8 mouse cellular contexts compared by ENCODE assay signal in genomic region chr5:34186391-34186790, GRCm38 (mm10). TPM values are rescaled to one million over a fixed set of nuclear protein-coding genes. Genes with fewer than 3 reads are reported as not detected.
A peak's percentile ranks its signal among the peaks of the same experiment; 100 is the strongest.
DNase-seq lines count a peak whose midpoint lies in the region; ATAC-seq and TF ChIP-seq lines count a peak whose summit lies in the region.

No protein-coding gene starts in this region.

- H3K4me3 ChIP-seq in heart, embryonic 10.5 days = peak overlapping the region; percentile 86
- H3K4me3 ChIP-seq in ES-E14 (ENCODE audit: insufficient read depth in 1 of 2, low read depth in 1 of 2, low read length in 2 of 2, poor library complexity in 1 of 2, severe bottlenecking in 1 of 2) = peak overlapping the region; percentile 69 to 82
- H3K4me3 ChIP-seq in forebrain, embryonic 14.5 days (ENCODE audit: low read depth, low read length) = peak overlapping the region; percentile 91
- H3K4me3 ChIP-seq in limb, embryonic 12.5 days (replicated peaks) = peak overlapping the region; percentile 95
- peak overlapping the region; percentile 94 for H3K4me3 ChIP-seq in neural tube, embryonic 12.5 days

- ATAC-seq in forebrain, embryonic 14.5 days = no peak
- no peak for ATAC-seq in limb, embryonic 12.5 days (ENCODE audit: insufficient number of reproducible peaks, insufficient read depth, low FRiP score, low TSS enrichment, low read depth)
- ATAC-seq in neural tube, embryonic 12.5 days (ENCODE audit: low FRiP score, low read depth) = no peak
- ATAC-seq in erythroid progenitor cell, adult 5-6 weeks (replicated peaks; ENCODE audit: low FRiP score, poor library complexity, severe bottlenecking) = no peak

- DNase-seq in heart, embryonic 10.5 days (ENCODE audit: low spot score) = peak; percentile 76
- DNase-seq in heart, adult 9 months (ENCODE audit: low spot score in 2 of 2) = no peak
- no peak for DNase-seq in ES-E14 (ENCODE audit: low read depth, low spot score)
- no peak for DNase-seq in forebrain, embryonic 14.5 days (ENCODE audit: low spot score)
- DNase-seq in layer of hippocampus, adult 8-10 months (ENCODE audit: low spot score in 2 of 2) = no peak

- H3K9ac ChIP-seq in ES-E14 (ENCODE audit: insufficient read depth, low read depth, low read length, poor library complexity, severe bottlenecking) = 0 out of 2 replicates have a peak overlapping the region, but pooled peaks have one; percentile 6
- H3K9ac ChIP-seq in forebrain, embryonic 14.5 days (ENCODE audit: low read length) = peak overlapping the region; percentile 84
- peak overlapping the region; percentile 80 for H3K9ac ChIP-seq in limb, embryonic 12.5 days (replicated peaks)
- peak overlapping the region; percentile 82 for H3K9ac ChIP-seq in neural tube, embryonic 12.5 days

- H3K27ac ChIP-seq in heart, embryonic 10.5 days = peak overlapping the region; percentile 91
- H3K27ac ChIP-seq in ES-E14 (ENCODE audit: insufficient read depth, low read depth, low read length, poor library complexity, severe bottlenecking) = no peak overlapping the region
- H3K27ac ChIP-seq in forebrain, embryonic 14.5 days (ENCODE audit: low read depth, low read length) = no peak overlapping the region
- H3K27ac ChIP-seq in limb, embryonic 12.5 days = peak overlapping the region; percentile 94
- H3K27ac ChIP-seq in neural tube, embryonic 12.5 days = no peak overlapping the region

- H3K36me3 ChIP-seq in heart, embryonic 10.5 days = peaks cover 13% of the 10 kb centered on the region
- no peaks in the 10 kb centered on the region for H3K36me3 ChIP-seq in ES-E14 (ENCODE audit: control insufficient read depth, insufficient read depth, low read length, poor library complexity, severe bottlenecking)
- H3K36me3 ChIP-seq in forebrain, embryonic 14.5 days (ENCODE audit: control insufficient read depth, insufficient read depth, low read length) = peaks cover 16% of the 10 kb centered on the region; the same call in 1 of the 2 replicates
- peaks cover 33% of the 10 kb centered on the region for H3K36me3 ChIP-seq in limb, embryonic 12.5 days
- H3K36me3 ChIP-seq in neural tube, embryonic 12.5 days = peaks cover 14% of the 10 kb centered on the region

- peak overlapping the region; percentile 90 for H3K4me2 ChIP-seq in forebrain, embryonic 14.5 days (ENCODE audit: low read length)
- peak overlapping the region; percentile 94 for H3K4me2 ChIP-seq in limb, embryonic 12.5 days
- peak overlapping the region; percentile 87 for H3K4me2 ChIP-seq in neural tube, embryonic 12.5 days (replicated peaks)

- H3K9me3 ChIP-seq in heart, embryonic 10.5 days = no peaks in the 10 kb centered on the region
- no peaks in the 10 kb centered on the region for H3K9me3 ChIP-seq in ES-E14 (ENCODE audit: control insufficient read depth, insufficient read depth, low read depth, low read length)
- H3K9me3 ChIP-seq in forebrain, embryonic 14.5 days (replicated peaks; ENCODE audit: control insufficient read depth, low read length) = no peaks in the 10 kb centered on the region
- H3K9me3 ChIP-seq in limb, embryonic 12.5 days = no peaks in the 10 kb centered on the region
- no peaks in the 10 kb centered on the region for H3K9me3 ChIP-seq in neural tube, embryonic 12.5 days

- peaks cover 7% of the 10 kb centered on the region; the same call in 1 of the 2 replicates for H3K27me3 ChIP-seq in heart, embryonic 10.5 days (ENCODE audit: insufficient read depth, poor library complexity, severe bottlenecking)
- H3K27me3 ChIP-seq in forebrain, embryonic 14.5 days (replicated peaks; ENCODE audit: control insufficient read depth, insufficient read depth, low read length) = no peaks in the 10 kb centered on the region
- peaks cover 4% of the 10 kb centered on the region; the same call in 1 of the 2 replicates for H3K27me3 ChIP-seq in limb, embryonic 12.5 days
- H3K27me3 ChIP-seq in neural tube, embryonic 12.5 days (replicated peaks) = no peaks in the 10 kb centered on the region

- 67% methylated on average over 2 of the region's 2 CpGs for WGBS in heart, embryonic 10.5 days
- WGBS in forebrain, embryonic 14.5 days = 71% methylated on average over 2 of the region's 2 CpGs
- WGBS in limb, embryonic 12.5 days = 65% methylated on average over 2 of the region's 2 CpGs
- 74% methylated on average over 2 of the region's 2 CpGs for WGBS in neural tube, embryonic 12.5 days

- H3K4me1 ChIP-seq in heart, embryonic 10.5 days = peaks cover 72% of the 10 kb centered on the region
- H3K4me1 ChIP-seq in ES-E14 (ENCODE audit: control insufficient read depth in 2 of 2, insufficient read depth in 2 of 2, low read length in 2 of 2, poor library complexity in 1 of 2) = peaks cover 0 to 3% of the 10 kb centered on the region in 2 experiments; a peak in 1 of 4 replicates
- peaks cover 27% of the 10 kb centered on the region for H3K4me1 ChIP-seq in forebrain, embryonic 14.5 days (ENCODE audit: control insufficient read depth, insufficient read depth, low read length)
- H3K4me1 ChIP-seq in limb, embryonic 12.5 days (replicated peaks) = peaks cover 53% of the 10 kb centered on the region
- peaks cover 35% of the 10 kb centered on the region for H3K4me1 ChIP-seq in neural tube, embryonic 12.5 days

- in situ Hi-C loops in ES-E14 (cut with MboI; ENCODE audit: low sequenced_read_pairs in 2 of 2, unreplicated experiment in 2 of 2) = no loop called here

TF ChIP-seq in ES-E14, 5 proteins besides CTCF, POLR2A, EP300 and RAD21:
- TF ChIP-seq HCFC1 (IDR thresholded peaks at IDR 0.05; ENCODE audit: borderline replicate concordance, insufficient read depth, low read length) = no peak
- no peak for TF ChIP-seq ZC3H11A (IDR thresholded peaks at IDR 0.05; ENCODE audit: borderline replicate concordance, low read depth, low read length)
- TF ChIP-seq CHD2 (IDR thresholded peaks at IDR 0.05; ENCODE audit: low read depth, low read length) = no peak
- no peak for TF ChIP-seq ZNF384 (IDR thresholded peaks at IDR 0.05; ENCODE audit: low read depth, low read length)
- TF ChIP-seq MAFK (IDR thresholded peaks at IDR 0.05; ENCODE audit: insufficient read depth, low read depth, low read length) = no peak

RNA-seq across cellular contexts. Expression of gene Mxd4, which starts 1.1 kb away (rescaled TPM):
- 21.6 and 22.5 TPM in 2 replicates for polyA plus RNA-seq in heart, embryonic 10.5 days (2016; fragmentation: Nextera tagmentation; extraction: Ambion mirVana)
- 8.7 and 14.2 TPM in 2 replicates for total RNA-seq in ES-E14 (2012; rRNA removed)
- 25.7 and 29.9 TPM in 2 replicates for polyA plus RNA-seq in forebrain, embryonic 14.5 days (2014; fragmentation: Nextera tagmentation; extraction: Ambion mirVana)
- 29.3 and 35.9 TPM in 2 replicates for polyA plus RNA-seq in limb, embryonic 12.5 days (2016; fragmentation: Nextera tagmentation; extraction: Ambion mirVana)
- polyA plus RNA-seq in neural tube, embryonic 12.5 days (2016; fragmentation: Nextera tagmentation; extraction: Ambion mirVana) = 29.2 and 35.6 TPM in 2 replicates
- total RNA-seq in erythroid progenitor cell, adult 5-6 weeks (2015; ENCODE audit: low replicate concordance) = 4.7 and 7.1 TPM in 2 replicates
- total RNA-seq in erythroid progenitor cell, adult 5-6 weeks (2017; ENCODE audit: low replicate concordance) = 3.6 and 13.6 TPM in 2 replicates
- 10 to 100 TPM; 72.5 to 84.4 (median 76.7) TPM for total RNA-seq in layer of hippocampus, adult 8-10 months (2022)

RNA-seq across cellular contexts. Expression of gene Haus3, which starts 17.1 kb away (rescaled TPM):
- polyA plus RNA-seq in heart, embryonic 10.5 days (2016; fragmentation: Nextera tagmentation; extraction: Ambion mirVana) = 32.8 and 43.0 TPM in 2 replicates
- total RNA-seq in ES-E14 (2012; rRNA removed) = 17.6 and 26.8 TPM in 2 replicates
- polyA plus RNA-seq in forebrain, embryonic 14.5 days (2014; fragmentation: Nextera tagmentation; extraction: Ambion mirVana) = 19.2 and 23.1 TPM in 2 replicates
- polyA plus RNA-seq in limb, embryonic 12.5 days (2016; fragmentation: Nextera tagmentation; extraction: Ambion mirVana) = 52.2 and 52.5 TPM in 2 replicates
- 28.7 and 31.6 TPM in 2 replicates for polyA plus RNA-seq in neural tube, embryonic 12.5 days (2016; fragmentation: Nextera tagmentation; extraction: Ambion mirVana)
- 61.6 and 90.5 TPM in 2 replicates for total RNA-seq in erythroid progenitor cell, adult 5-6 weeks (2015; ENCODE audit: low replicate concordance)
- total RNA-seq in erythroid progenitor cell, adult 5-6 weeks (2017; ENCODE audit: low replicate concordance) = 99.5 and 120 TPM in 2 replicates
- 10 to 100 TPM in 1 of 4 experiments, 1 to 10 TPM in 3; 6.0 to 11.1 (median 6.8) TPM for total RNA-seq in layer of hippocampus, adult 8-10 months (2022)

RNA-seq across cellular contexts. Expression of gene Poln, which starts 17.1 kb away (rescaled TPM):
- 0.23 and 0.64 TPM in 2 replicates for polyA plus RNA-seq in heart, embryonic 10.5 days (2016; fragmentation: Nextera tagmentation; extraction: Ambion mirVana)
- total RNA-seq in ES-E14 (2012; rRNA removed) = 0.18 and 0.37 TPM in 2 replicates
- polyA plus RNA-seq in forebrain, embryonic 14.5 days (2014; fragmentation: Nextera tagmentation; extraction: Ambion mirVana) = 0.49 and 0.89 TPM in 2 replicates
- polyA plus RNA-seq in limb, embryonic 12.5 days (2016; fragmentation: Nextera tagmentation; extraction: Ambion mirVana) = 1.3 and 1.4 TPM in 2 replicates
- 0.31 and 0.61 TPM in 2 replicates for polyA plus RNA-seq in neural tube, embryonic 12.5 days (2016; fragmentation: Nextera tagmentation; extraction: Ambion mirVana)
- total RNA-seq in erythroid progenitor cell, adult 5-6 weeks (2015; ENCODE audit: low replicate concordance) = 1.1 and 4.2 TPM in 2 replicates
- total RNA-seq in erythroid progenitor cell, adult 5-6 weeks (2017; ENCODE audit: low replicate concordance) = 1.7 and 7.3 TPM in 2 replicates
- total RNA-seq in layer of hippocampus, adult 8-10 months (2022) = 1 to 10 TPM in 3 of 4 experiments, under 1 TPM in 1; 0.73 to 1.3 (median 1.1) TPM

Comparison
In these comparisons a context has a peak if more than half of its experiments do, and no peak if none do; other contexts are left out.
1. H3K27ac ChIP-seq: peak in heart, embryonic 10.5 days (single experiment) and limb, embryonic 12.5 days (single experiment); none in ES-E14 (single experiment), forebrain, embryonic 14.5 days (single experiment) and neural tube, embryonic 12.5 days (single experiment).
2. H3K9ac ChIP-seq: peak in every context shown above with its lines; median percentile 84 in forebrain, embryonic 14.5 days; 82 in neural tube, embryonic 12.5 days; 80 in limb, embryonic 12.5 days; 6 in ES-E14.
3. Peak in every context shown above with its lines, with median percentiles within 50 percentile points of each other: H3K4me3 ChIP-seq and H3K4me2 ChIP-seq.